Mouse (Mus musculus) liver, embryonic 11.5 days (tissue): ENCODE results near the gene Bsph2. TPM values are rescaled to one million over a fixed set of nuclear protein-coding genes. Genes with fewer than 3 reads are reported as not detected.

Experiments
- ATAC-seq: fragments of 200-750 bp; cut with Nextera tagmentation; replicated peaks from 2 replicates; pipeline ENCODE4 v1.8.0; 2017; ENCODE audit warnings: moderate number of reproducible peaks, mild to moderate bottlenecking, moderate TSS enrichment, moderate library complexity; ENCODE audit not compliant: low FRiP score
- DNase-seq: peaks from one replicate; pipeline ENCODE4 v3.0.0-alpha.2; 2017; ENCODE audit warnings: low spot score
- H3K27ac ChIP-seq: fragments of 300-500 bp; sonication (generic); 2 replicates; pipeline ENCODE4 v1.5.1; 2014; ENCODE audit warnings: mild to moderate bottlenecking, low read depth, low read length, control low read depth
- H3K27me3 ChIP-seq: fragments of 300-500 bp; sonication (generic); replicated peaks from 2 replicates; pipeline ENCODE4 v1.6.1; 2014; ENCODE audit warnings: low read length, mixed read lengths; ENCODE audit not compliant: control insufficient read depth, insufficient read depth
- H3K36me3 ChIP-seq: fragments of 300-500 bp; sonication (generic); 2 replicates; pipeline ENCODE4 v1.6.1; 2014; ENCODE audit warnings: mild to moderate bottlenecking, low read length, moderate library complexity, mixed read lengths; ENCODE audit not compliant: control insufficient read depth, insufficient read depth
- H3K4me1 ChIP-seq: fragments of 300-500 bp; sonication (generic); replicated peaks from 2 replicates; pipeline ENCODE4 v1.6.1; 2014; ENCODE audit warnings: low read length, mixed read lengths; ENCODE audit not compliant: control insufficient read depth, insufficient read depth
- H3K4me2 ChIP-seq: fragments of 300-500 bp; sonication (generic); 2 replicates; pipeline ENCODE4 v1.6.1; 2014; ENCODE audit warnings: mild to moderate bottlenecking, control low read depth, moderate library complexity
- H3K4me3 ChIP-seq: fragments of 300-500 bp; sonication (generic); 2 replicates; pipeline ENCODE4 v1.5.1; 2014; ENCODE audit warnings: low read depth, low read length, control low read depth
- H3K9ac ChIP-seq: fragments of 300-500 bp; sonication (generic); 2 replicates; pipeline ENCODE4 v1.6.1; 2014; ENCODE audit warnings: low read depth, low read length, control low read depth
- H3K9me3 ChIP-seq: fragments of 300-500 bp; sonication (generic); 2 replicates; pipeline ENCODE4 v1.6.1; 2016; ENCODE audit warnings: low read length, inconsistent platforms, mixed read lengths; ENCODE audit not compliant: control insufficient read depth
- WGBS: fragments of 180-500 bp; shearing (Covaris S2); extraction: QIAGEN DNeasy Blood & Tissue Kit; methylation state at CpG from one replicate; pipeline ENCODE4 v1.1.7; 2014; 5-methylcytosine and 5-hydroxymethylcytosine counted together
- polyA plus RNA-seq: library from polyadenylated mRNA; unstranded; fragments of >200 nt; fragmentation: Nextera tagmentation; extraction: Ambion mirVana; gene quantifications from 2 replicates; pipeline ENCODE4 v1.2.1, GENCODE M21; 2014

Bsph2 gene
- not detected in 2 replicates for polyA plus RNA-seq

DNA sequence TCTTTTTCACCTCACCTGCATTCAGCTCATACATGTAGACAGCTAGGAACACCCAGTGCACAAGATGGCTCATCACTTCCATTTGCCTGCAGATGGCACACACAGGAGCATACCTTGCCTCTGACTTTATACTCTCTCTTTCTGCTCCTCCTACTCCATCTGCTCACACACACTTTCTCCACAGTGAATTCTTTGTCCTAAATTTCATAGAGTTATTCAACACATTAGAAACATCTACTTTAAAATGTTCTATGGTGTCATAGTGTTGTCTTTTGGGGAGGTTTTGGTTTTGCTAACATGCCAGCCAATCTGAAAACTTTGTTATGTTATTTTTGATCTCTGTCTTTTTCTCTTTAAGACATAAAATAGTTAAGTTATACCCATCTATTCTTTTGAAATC lies at the start of gene Bsph2:
Gene Bsph2 (minus strand): TSS at position 101 of the 400 bp plus-strand sequence.
- Histone ChIP-seq H3K27ac (no peak within 1 kb of the TSS), H3K4me3 (no peak within 1 kb of the TSS), H3K27me3 (no peaks in the 10 kb centered on the region), H3K4me1 (no peaks in the 10 kb centered on the region), H3K4me2 (no peak within 1 kb of the TSS), H3K9ac (no peak within 1 kb of the TSS), H3K36me3 (no peaks in the 10 kb centered on the region), H3K9me3 (peaks cover 6% of the 10 kb centered on the region; the same call in 1 of the 2 replicates)
- no peak for DNase-seq
- no peak for ATAC-seq

DNA sequence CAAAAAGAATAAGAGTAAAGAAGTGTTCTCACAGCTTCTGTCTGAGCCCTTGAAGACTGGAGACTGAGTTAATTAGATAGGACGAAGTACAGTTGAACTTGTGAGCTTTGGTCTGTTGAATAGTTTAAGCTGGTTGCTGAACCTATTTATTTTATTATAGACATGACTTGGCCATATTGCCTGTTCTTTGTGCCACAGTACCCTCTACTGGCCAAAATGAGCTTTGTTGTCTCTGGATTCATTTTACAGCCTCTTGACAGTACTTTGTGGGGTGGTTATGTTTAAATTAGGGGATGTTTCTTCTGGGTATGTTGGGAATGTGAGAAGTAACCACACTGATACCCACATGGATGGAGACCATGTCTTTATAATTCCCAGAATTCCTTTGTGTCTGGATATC lies 59.3 kb downstream of the Bsph2 start:
- no peaks in the 10 kb centered on the region for H3K27me3 ChIP-seq
- H3K4me3 ChIP-seq: no peak overlapping the region
- H3K4me2 ChIP-seq: no peak overlapping the region
- H3K9me3 ChIP-seq: no peaks in the 10 kb centered on the region
- WGBS: 52% methylated on average over 1 of the region's 1 CpGs
- ATAC-seq: no peak
- no peak overlapping the region for H3K27ac ChIP-seq
- no peak overlapping the region for H3K9ac ChIP-seq
- H3K4me1 ChIP-seq: no peaks in the 10 kb centered on the region
- DNase-seq: no peak
- H3K36me3 ChIP-seq: no peaks in the 10 kb centered on the region

Other genes with a start within 250 kb of the Bsph2 start
- 1.3 and 2.1 TPM in 2 replicates for gene Pla2g4c, start 246.4 kb downstream of the Bsph2 start, polyA plus RNA-seq
- gene Cabp5, start 172.9 kb downstream of the Bsph2 start, polyA plus RNA-seq: 0.14 TPM in 1 of 2 replicates, not detected in the other
- not detected in 2 replicates for gene Bsph1, start 120.2 kb downstream of the Bsph2 start, polyA plus RNA-seq
- not detected in 2 replicates for gene Sult2a5, start 52.9 kb upstream of the Bsph2 start, polyA plus RNA-seq
- gene Sult2a2, start 162.4 kb upstream of the Bsph2 start, polyA plus RNA-seq: not detected in 2 replicates